Mouse (Mus musculus) ES-Bruce4 (cell line): ENCODE measurements around the gene Gdf7. TPM values are rescaled to one million over a fixed set of nuclear protein-coding genes. Genes with fewer than 3 reads are reported as not detected.

ENCODE experiments used
- H3K27ac ChIP-seq: 2 replicates; pipeline ENCODE4 v1.5.1; 2012; ENCODE audit warnings: low read length, inconsistent platforms; ENCODE audit not compliant: insufficient read depth
- H3K27me3 ChIP-seq: 2 replicates; pipeline ENCODE4 v1.6.1; 2012; ENCODE audit warnings: mild to moderate bottlenecking, low read length, inconsistent platforms; ENCODE audit not compliant: control insufficient read depth, poor library complexity, insufficient read depth, severe bottlenecking
- H3K36me3 ChIP-seq: 2 replicates; pipeline ENCODE4 v1.6.1; 2012; ENCODE audit warnings: inconsistent platforms, mild to moderate bottlenecking, low read length, moderate library complexity; ENCODE audit not compliant: control insufficient read depth, poor library complexity, insufficient read depth, severe bottlenecking
- H3K4me1 ChIP-seq: one replicate; pipeline ENCODE4 v1.8.1; 2011; ENCODE audit warnings: low read length; ENCODE audit not compliant: control insufficient read depth, insufficient read depth
- H3K4me3 ChIP-seq: 2 replicates; pipeline ENCODE4 v1.5.1; 2011; ENCODE audit warnings: low read depth, mild to moderate bottlenecking, low read length
- H3K9ac ChIP-seq: 2 replicates; pipeline ENCODE4 v1.6.1; 2012; ENCODE audit warnings: low read depth, mild to moderate bottlenecking, inconsistent platforms; ENCODE audit not compliant: poor library complexity, severe bottlenecking
- H3K9me3 ChIP-seq: replicated peaks from 2 replicates; pipeline ENCODE4 v1.6.1; 2012; ENCODE audit warnings: mild to moderate bottlenecking, low read length, inconsistent platforms; ENCODE audit not compliant: control insufficient read depth, poor library complexity, insufficient read depth, severe bottlenecking
- CTCF ChIP-seq: IDR thresholded peaks from one replicate; pipeline ENCODE4 v1.8.1; 2011; ENCODE audit warnings: low read depth, low read length
- EP300 ChIP-seq: IDR thresholded peaks from 2 replicates; pipeline ENCODE4 v1.6.1; 2011; ENCODE audit warnings: low read depth, low read length; ENCODE audit not compliant: insufficient read depth
- POLR2A ChIP-seq: IDR thresholded peaks from one replicate; pipeline ENCODE4 v1.8.1; 2011; ENCODE audit warnings: low read length; ENCODE audit not compliant: insufficient read depth
- polyA plus RNA-seq: library from polyadenylated mRNA; stranded (reverse); fragments of >200 nt; gene quantifications from 2 replicates; pipeline ENCODE4 v1.2.4, GENCODE M21; 2011; ENCODE audit warnings: low read depth; ENCODE audit not compliant: missing spikeins, insufficient read depth, insufficient read length

Gene Gdf7
- polyA plus RNA-seq: not detected in 2 replicates

DNA sequence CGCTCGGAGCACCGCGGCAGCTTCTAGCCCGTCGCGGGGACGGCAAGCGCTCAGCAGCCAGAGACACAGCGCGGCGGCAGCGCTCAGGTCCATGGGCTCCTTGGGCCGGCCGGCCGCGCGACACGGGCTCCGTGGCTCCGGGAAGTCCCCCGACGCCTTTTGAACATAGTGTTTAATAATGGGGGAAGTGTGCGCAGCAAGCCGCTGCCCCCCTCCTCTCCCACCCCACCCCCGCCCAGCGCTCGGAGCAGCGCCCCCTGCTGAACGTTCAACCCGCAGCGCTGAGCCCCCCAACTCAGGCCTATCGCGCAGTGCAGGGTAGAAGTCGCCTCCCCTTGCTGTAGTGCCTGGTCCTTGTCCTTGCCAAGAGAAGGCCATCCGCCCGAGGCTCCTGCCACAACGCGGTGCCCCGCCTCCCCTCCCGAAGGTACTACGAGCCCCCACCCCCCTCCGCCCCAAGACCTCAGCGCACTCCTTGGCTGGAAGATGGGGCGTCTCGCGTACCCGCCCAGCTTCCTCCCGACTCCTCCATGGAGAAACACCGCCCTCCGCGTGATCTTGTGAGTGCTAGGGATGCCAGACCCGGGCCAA is at the start of gene Gdf7:
TSS of gene Gdf7 (minus strand) at position 114 of the 591 bp plus-strand sequence.
- Histone ChIP-seq H3K27me3 (peaks cover 28% of the 10 kb centered on the region), H3K4me3 (peak within 1 kb of the TSS; percentile 53), H3K9ac (peak within 1 kb of the TSS; percentile 68), H3K27ac (no peak within 1 kb of the TSS), H3K9me3 (peaks cover 14% of the 10 kb centered on the region), H3K36me3 (no peaks in the 10 kb centered on the region), H3K4me1 (peaks cover 2% of the 10 kb centered on the region)
- TF ChIP-seq CTCF (peak; percentile 44), POLR2A (no peak)

- Histone ChIP-seq H3K27ac (no peak overlapping the region), H3K9ac (no peak overlapping the region), H3K27me3 (no peaks in the 10 kb centered on the region), H3K4me3 (no peak overlapping the region), H3K36me3 (no peaks in the 10 kb centered on the region), H3K9me3 (no peaks in the 10 kb centered on the region), H3K4me1 (peaks cover 2% of the 10 kb centered on the region)
- TF ChIP-seq CTCF (no peak), EP300 (0 out of 2 replicates have a peak, but pooled peaks have one; percentile 50), POLR2A (no peak)
Observed at GRCm38 (mm10) chr12:8351025-8351903, 49.5 kb upstream of the Gdf7 start.

DNA sequence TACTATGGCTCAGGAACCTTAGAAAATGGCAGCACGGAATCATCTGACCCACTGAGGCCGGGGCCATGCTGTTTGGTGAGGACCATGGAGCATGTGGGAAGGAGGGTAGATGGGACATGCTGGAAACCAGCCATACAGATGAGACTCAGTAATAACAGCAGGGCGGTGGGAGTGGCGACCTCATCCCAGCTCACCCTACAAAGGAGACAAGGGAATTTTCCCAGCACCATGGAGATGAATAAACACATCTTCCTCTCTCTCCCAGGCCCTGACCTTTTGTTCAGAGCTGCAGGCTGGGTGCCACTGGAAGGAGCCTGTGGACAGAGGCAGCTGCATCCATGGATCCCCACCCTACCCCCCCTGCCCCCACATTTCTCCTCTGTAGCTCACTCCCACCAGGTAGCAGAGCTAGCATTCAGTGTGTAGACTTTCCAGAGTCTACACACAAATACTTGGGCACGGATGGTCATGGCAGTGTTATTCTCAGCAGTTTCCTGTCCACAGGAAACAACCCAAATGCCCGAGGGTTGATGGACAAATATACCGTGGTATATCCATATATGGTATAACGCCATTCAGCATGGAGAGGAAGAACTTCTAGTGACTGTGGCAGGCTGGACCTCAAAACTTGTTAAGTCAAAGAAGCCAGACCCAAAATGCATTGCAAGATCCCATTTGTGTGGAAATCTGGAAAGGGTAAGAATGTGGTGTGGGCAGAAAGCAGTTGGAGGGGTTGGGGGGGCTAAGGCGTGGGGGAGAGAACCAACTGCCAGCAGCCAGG is 47.2 kb upstream of the Gdf7 start:
- Histone ChIP-seq H3K27me3 (no peaks in the 10 kb centered on the region), H3K27ac (no peak overlapping the region), H3K9me3 (no peaks in the 10 kb centered on the region), H3K4me3 (no peak overlapping the region), H3K36me3 (no peaks in the 10 kb centered on the region), H3K9ac (no peak overlapping the region), H3K4me1 (peaks cover 2% of the 10 kb centered on the region)
- no peak for TF ChIP-seq EP300
- no peak for TF ChIP-seq CTCF
- no peak for TF ChIP-seq POLR2A

DNA sequence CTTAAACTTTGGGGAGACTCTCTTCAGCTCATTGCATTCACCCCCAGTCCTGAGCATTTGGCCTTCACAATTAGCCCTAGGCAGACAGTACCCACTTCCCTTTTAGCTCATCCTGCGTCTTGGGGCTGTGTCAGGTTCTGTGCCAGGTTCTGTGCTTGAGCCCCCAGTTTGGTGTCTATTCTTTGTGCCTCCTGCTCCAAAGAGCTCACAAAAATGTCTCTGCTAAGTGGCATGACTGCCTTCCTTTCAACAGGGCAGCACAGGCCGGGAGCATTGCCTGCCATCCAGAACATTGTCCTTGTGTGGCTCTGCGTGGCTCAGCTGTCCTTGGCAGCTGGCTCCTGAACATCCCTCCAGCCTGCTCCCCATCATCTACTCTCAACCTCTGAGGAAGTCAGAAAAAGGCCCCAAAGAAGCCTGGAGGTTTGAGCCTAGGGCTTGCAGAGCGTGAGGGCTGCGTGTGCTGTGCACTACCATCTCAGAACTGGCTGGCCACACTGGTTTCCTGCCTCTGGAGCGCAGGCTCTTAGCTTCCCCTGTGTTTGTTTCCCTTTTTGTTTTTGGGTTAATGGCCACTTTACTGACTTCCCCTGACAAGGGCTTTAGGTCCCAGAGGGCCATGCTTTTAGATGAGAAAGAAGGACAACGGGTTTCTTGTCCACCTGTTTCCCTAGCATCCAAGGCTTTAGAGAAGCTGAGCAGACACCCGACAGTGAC is 46.1 kb upstream of the Gdf7 start:
- Histone ChIP-seq H3K9ac (no peak overlapping the region), H3K4me3 (no peak overlapping the region), H3K9me3 (no peaks in the 10 kb centered on the region), H3K27me3 (no peaks in the 10 kb centered on the region), H3K4me1 (peaks cover 2% of the 10 kb centered on the region), H3K27ac (no peak overlapping the region), H3K36me3 (no peaks in the 10 kb centered on the region)
- TF ChIP-seq POLR2A (no peak), CTCF (no peak), EP300 (no peak)

- Histone ChIP-seq H3K4me3 (no peak overlapping the region), H3K27ac (no peak overlapping the region), H3K36me3 (no peaks in the 10 kb centered on the region), H3K9me3 (no peaks in the 10 kb centered on the region), H3K9ac (no peak overlapping the region), H3K4me1 (peaks cover 3% of the 10 kb centered on the region), H3K27me3 (no peaks in the 10 kb centered on the region)
- TF ChIP-seq CTCF (no peak), POLR2A (no peak), EP300 (no peak)
Observed at GRCm38 (mm10) chr12:8345539-8345938, 43.8 kb upstream of the Gdf7 start.
